Mouse (Mus musculus): ENCODE measurements around the gene Slitrk3. TPM values are rescaled to one million over a fixed set of nuclear protein-coding genes. Genes with fewer than 3 reads are reported as not detected.

Slitrk3 gene
- polyA plus RNA-seq, 1 experiment from 2014 or later = 0.10 TPM

DNA sequence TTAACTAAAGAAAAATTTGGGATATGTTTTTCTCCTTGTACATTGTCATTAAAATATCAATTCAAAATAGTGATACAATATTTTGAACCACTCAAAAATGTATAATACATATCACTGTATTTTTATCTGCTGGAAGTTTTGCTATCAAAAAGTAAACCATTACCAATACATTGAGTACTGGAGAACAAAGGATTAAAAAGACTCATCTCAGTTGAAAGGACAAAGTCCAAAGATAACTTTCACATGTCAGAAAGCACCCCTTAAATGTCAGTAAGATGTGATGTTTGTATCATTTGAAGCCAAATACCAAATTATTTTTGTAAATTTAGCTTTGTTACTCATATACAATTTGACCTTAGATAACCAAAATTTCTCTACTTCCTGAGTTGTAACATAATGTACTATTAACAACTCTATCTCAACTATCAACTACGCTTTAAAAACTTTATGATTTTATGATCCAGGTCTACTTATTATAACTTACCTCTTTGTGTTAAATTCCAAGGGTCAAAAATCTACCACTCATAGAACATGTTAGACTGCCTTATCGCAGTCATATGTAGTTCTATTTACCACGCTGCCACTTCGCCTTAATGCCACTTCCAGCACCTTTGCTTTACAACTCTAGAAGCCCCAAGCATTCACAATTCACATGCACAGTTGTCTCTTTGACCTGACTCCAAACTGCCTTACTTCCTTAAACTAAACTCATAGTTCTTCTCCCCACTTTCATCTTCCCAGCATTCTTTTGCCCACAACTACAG, 54.5 kb downstream of the Slitrk3 start:
- Histone ChIP-seq H3K36me3 (no peaks in the 10 kb centered on the region), H3K4me3 (no peak overlapping the region), H3K9me3 (no peaks in the 10 kb centered on the region), H3K27me3 (ENCODE audit: insufficient read depth, poor library complexity, severe bottlenecking) (no peaks in the 10 kb centered on the region), H3K4me1 (no peaks in the 10 kb centered on the region), H3K27ac (no peak overlapping the region)
- no peak for DNase-seq (ENCODE audit: low spot score)
- WGBS = 83% methylated on average over 4 of the region's 4 CpGs

DNA sequence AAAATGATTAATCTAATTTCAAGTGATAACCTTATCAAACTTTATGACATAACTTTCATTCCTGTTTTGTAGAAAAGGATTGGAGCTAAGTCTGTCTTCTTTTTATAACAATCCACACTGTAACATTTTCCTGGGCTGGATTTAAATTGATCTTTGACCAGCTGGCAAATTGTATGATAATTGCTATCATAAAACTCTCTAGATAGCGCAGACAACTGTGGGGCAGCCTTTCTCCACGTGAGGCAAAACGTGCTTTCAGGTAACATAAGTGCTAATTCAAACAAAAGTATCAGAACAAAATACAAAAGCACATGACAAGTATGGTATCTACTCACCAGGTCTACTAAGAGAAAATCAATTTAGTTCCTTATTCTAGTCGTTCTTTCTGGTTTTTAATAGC, 60.1 kb downstream of the Slitrk3 start:
- no peaks in the 10 kb centered on the region for H3K4me1 ChIP-seq

More for the DNA sequence above, 60.1 kb downstream of the Slitrk3 start:
- no peak for DNase-seq (ENCODE audit: low spot score)
- no peaks in the 10 kb centered on the region for H3K27me3 ChIP-seq (ENCODE audit: insufficient read depth, poor library complexity, severe bottlenecking)
- H3K36me3 ChIP-seq = no peaks in the 10 kb centered on the region
- no peaks in the 10 kb centered on the region for H3K9me3 ChIP-seq
- 75% methylated on average over 4 of the region's 4 CpGs for WGBS
- no peak overlapping the region for H3K27ac ChIP-seq
- no peak overlapping the region for H3K4me3 ChIP-seq

Other genes starting within 250 kb of the Slitrk3 start
- gene Sis, start 89.9 kb downstream of the Slitrk3 start, polyA plus RNA-seq (2016; fragmentation: Nextera tagmentation; extraction: Ambion mirVana) = not detected in 2 replicates